Mouse (Mus musculus) E14TG2a.4 (cell line): ENCODE measurements around the gene Becn1.

Experiments used
- H3K27me3 ChIP-seq: 2 replicates; pipeline ENCODE4 v1.6.1; 2014; ENCODE audit warnings: low read length, control low read depth; ENCODE audit not compliant: insufficient read depth
- H3K36me3 ChIP-seq: 2 replicates; pipeline ENCODE4 v1.6.1; 2014; ENCODE audit warnings: low read length, control low read depth; ENCODE audit not compliant: insufficient read depth
- H3K4me1 ChIP-seq: replicated peaks from 2 replicates; pipeline ENCODE4 v1.6.1; 2014; ENCODE audit warnings: low read depth, low read length, control low read depth
- H3K4me3 ChIP-seq: replicated peaks from 2 replicates; pipeline ENCODE4 v1.5.1; 2014; ENCODE audit warnings: mild to moderate bottlenecking, low read length
- H3K9me3 ChIP-seq: 2 replicates; pipeline ENCODE4 v1.6.1; 2014; ENCODE audit warnings: low read length, control low read depth
- CTCF ChIP-seq: conservative IDR thresholded peaks from 2 replicates; pipeline ENCODE4 v1.5.1; 2014; ENCODE audit warnings: low read length
- NANOG ChIP-seq: IDR thresholded peaks from 2 replicates; pipeline ENCODE4 v1.6.1; 2014; ENCODE audit warnings: borderline replicate concordance, low read length, mixed read lengths
- POU5F1 ChIP-seq: IDR thresholded peaks from 2 replicates; pipeline ENCODE4 v1.6.1; 2014; ENCODE audit warnings: low read length, borderline replicate concordance

Becn1 gene

GRCm38 (mm10) chr11:101259261-101259712 lies 42.8 kb downstream of the Becn1 start:
- peaks cover 38% of the 10 kb centered on the region for H3K27me3 ChIP-seq
- TF ChIP-seq NANOG (no peak), POU5F1 (no peak), CTCF (no peak)
- H3K4me1 ChIP-seq, result peaks cover 71% of the 10 kb centered on the region
- H3K36me3 ChIP-seq, result peaks cover 38% of the 10 kb centered on the region
- no peaks in the 10 kb centered on the region for H3K9me3 ChIP-seq
- H3K4me3 ChIP-seq, result peak overlapping the region; percentile 80

- Histone ChIP-seq H3K4me1 (peaks cover 54% of the 10 kb centered on the region), H3K4me3 (no peak overlapping the region), H3K27me3 (peaks cover 7% of the 10 kb centered on the region), H3K36me3 (peaks cover 38% of the 10 kb centered on the region), H3K9me3 (no peaks in the 10 kb centered on the region)
- TF ChIP-seq POU5F1, result no peak
- no peak for TF ChIP-seq NANOG
- TF ChIP-seq CTCF, result no peak
Measured at GRCm38 (mm10) chr11:101255826-101256775, 46.0 kb downstream of the Becn1 start.

- no peaks in the 10 kb centered on the region for H3K9me3 ChIP-seq
- H3K27me3 ChIP-seq, result no peaks in the 10 kb centered on the region
- no peak for TF ChIP-seq NANOG
- no peak for TF ChIP-seq POU5F1
- no peak for TF ChIP-seq CTCF
- peak within 1 kb of the TSS; percentile 98 for H3K4me3 ChIP-seq
- peaks cover 33% of the 10 kb centered on the region for H3K4me1 ChIP-seq
- peaks cover 30% of the 10 kb centered on the region for H3K36me3 ChIP-seq
Measured at GRCm38 (mm10) chr11:101253613-101254389, 48.3 kb downstream of the Becn1 start, which contains the start of gene Vps25. Vps25 (plus strand) TSS chr11:101253707.

DNA sequence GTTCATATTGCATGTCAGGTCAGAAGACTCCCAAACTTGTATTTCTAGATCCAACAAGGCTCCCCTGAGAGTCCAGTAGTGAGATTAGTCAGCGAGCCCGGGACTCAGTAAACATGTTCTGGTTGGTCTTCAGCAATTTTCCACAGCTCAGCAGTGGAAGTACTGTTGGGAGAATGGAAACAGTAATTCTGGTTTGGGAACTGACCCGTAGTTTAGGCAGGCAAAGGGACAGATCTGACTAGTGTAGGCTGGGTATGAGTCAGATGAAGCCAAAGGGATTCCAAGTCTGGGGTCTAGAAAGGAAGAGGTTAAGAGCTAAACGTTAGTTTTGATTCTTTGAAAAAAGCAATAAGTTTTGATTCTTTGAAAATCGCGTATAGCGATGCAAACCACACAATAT lies 49.1 kb downstream of the Becn1 start:
- H3K4me1 ChIP-seq, result peaks cover 31% of the 10 kb centered on the region
- peaks cover under 1% of the 10 kb centered on the region for H3K27me3 ChIP-seq
- no peaks in the 10 kb centered on the region for H3K9me3 ChIP-seq
- peaks cover 22% of the 10 kb centered on the region for H3K36me3 ChIP-seq
- TF ChIP-seq POU5F1, result no peak
- TF ChIP-seq CTCF, result no peak
- no peak for TF ChIP-seq NANOG
- peak overlapping the region; percentile 98 for H3K4me3 ChIP-seq

- Histone ChIP-seq H3K4me3 (no peak overlapping the region), H3K27me3 (peaks cover 20% of the 10 kb centered on the region), H3K9me3 (no peaks in the 10 kb centered on the region), H3K4me1 (peaks cover 44% of the 10 kb centered on the region), H3K36me3 (peaks cover 3% of the 10 kb centered on the region)
- TF ChIP-seq POU5F1 (no peak), CTCF (no peak)
Measured at GRCm38 (mm10) chr11:101251031-101251430, 51.1 kb downstream of the Becn1 start.

DNA sequence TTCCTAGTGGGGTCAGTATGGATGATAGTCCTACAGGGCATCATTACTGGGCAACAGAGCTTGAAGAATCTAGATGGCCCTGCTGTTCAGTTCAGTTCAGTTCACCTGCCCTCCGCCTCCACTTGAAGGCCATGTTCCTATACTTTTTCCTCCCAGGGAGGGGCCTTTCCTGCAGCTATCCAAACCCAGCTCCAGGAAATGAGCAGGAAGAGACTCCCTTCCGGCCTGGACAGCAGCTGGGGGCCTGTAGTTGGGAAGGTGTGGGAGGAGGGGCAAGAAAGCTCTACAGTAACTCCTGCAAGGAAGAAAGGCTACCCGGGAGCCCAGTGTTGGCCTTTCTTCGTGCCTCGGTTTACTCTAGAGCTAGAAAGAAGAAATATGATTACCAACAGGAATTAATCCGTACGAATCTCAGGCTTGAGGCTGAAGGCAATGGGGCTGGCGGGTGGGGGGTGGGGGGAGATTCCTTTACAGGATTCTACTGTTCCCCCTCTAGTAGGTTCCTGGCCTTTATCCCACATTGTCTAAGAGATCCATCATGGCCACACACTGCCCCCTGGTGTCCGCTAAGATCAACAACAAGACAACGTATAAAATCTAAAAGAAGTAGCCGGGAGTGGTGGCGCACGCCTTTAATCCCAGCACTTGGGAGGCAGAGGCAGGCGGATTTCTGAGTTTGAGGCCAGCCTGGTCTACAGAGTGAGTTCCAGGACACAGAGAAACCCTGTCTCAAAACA lies 53.7 kb downstream of the Becn1 start:
- TF ChIP-seq CTCF, result peak; percentile 31
- no peak for TF ChIP-seq NANOG
- Histone ChIP-seq H3K4me1 (peaks cover 40% of the 10 kb centered on the region), H3K9me3 (no peaks in the 10 kb centered on the region), H3K4me3 (peak overlapping the region; percentile 29; the same call in 1 of the 2 replicates), H3K36me3 (no peaks in the 10 kb centered on the region), H3K27me3 (peaks cover 44% of the 10 kb centered on the region)

GRCm38 (mm10) chr11:101247521-101248030 lies 54.5 kb downstream of the Becn1 start:
- no peak overlapping the region; the same call in 1 of the 2 replicates for H3K4me3 ChIP-seq
- H3K9me3 ChIP-seq, result no peaks in the 10 kb centered on the region
- peaks cover 34% of the 10 kb centered on the region for H3K4me1 ChIP-seq
- H3K36me3 ChIP-seq, result no peaks in the 10 kb centered on the region
- peaks cover 47% of the 10 kb centered on the region for H3K27me3 ChIP-seq
- TF ChIP-seq CTCF, result no peak
- no peak for TF ChIP-seq NANOG
- no peak for TF ChIP-seq POU5F1
